Comparison of ENCODE assay signal across 32 mouse cellular contexts in genomic region chr10:79578891-79579290, GRCm38 (mm10). TPM values are rescaled to one million over a fixed set of nuclear protein-coding genes. Genes with fewer than 3 reads are reported as not detected.
DNase-seq lines count a peak whose midpoint lies in the region; ATAC-seq and TF ChIP-seq lines count a peak whose summit lies in the region.
"Had no signal": no experiment of that assay in that cellular context is flagged by ENCODE, and none has a peak within 500 bp of the region (broad histone marks: within the 10 kb centered on the region; RNA-seq: fewer than 3 reads in every experiment).

No protein-coding gene starts in this region.

- DNase-seq in embryonic facial prominence, embryonic 14.5 days (ENCODE audit: low spot score), result no peak
- DNase-seq in embryonic facial prominence, embryonic 10.5 days (ENCODE audit: low spot score), result no peak
- peak; percentile 69 for DNase-seq in heart, embryonic 10.5 days (ENCODE audit: low spot score)
- no peak for DNase-seq in heart, postnatal 36 days
- peak; percentile 10 for DNase-seq in liver, postnatal 0 days
- no peak for DNase-seq in liver
- DNase-seq in urinary bladder, adult 2 months (ENCODE audit: low spot score), result peak; percentile 12
- DNase-seq in urinary bladder, adult 18-20 months (ENCODE audit: low spot score in 2 of 2), result no peak
- DNase-seq: adrenal gland, adult 8-10 months; adrenal gland, postnatal 25 days; cerebellum, adult 11-12 months; cerebellum, adult 8-10 months; cerebellum, postnatal 10 days; cerebellum, postnatal 36 days; embryo, embryonic 11 days; gastrocnemius, postnatal 10 days; gastrocnemius, postnatal 36 days; heart, postnatal 14 days had no signal

- no peak overlapping the region for H3K9ac ChIP-seq in embryonic facial prominence, embryonic 14.5 days (ENCODE audit: low read depth, low read length)
- H3K9ac ChIP-seq in liver, postnatal 0 days (replicated peaks), result no peak overlapping the region
- H3K9ac ChIP-seq: embryonic facial prominence, embryonic 15.5 days; forebrain, embryonic 12.5 days; forebrain, embryonic 15.5 days; heart, embryonic 13.5 days; hindbrain, embryonic 15.5 days; intestine, embryonic 15.5 days had no signal

- H3K4me2 ChIP-seq in embryonic facial prominence, embryonic 14.5 days (ENCODE audit: low read depth, low read length), result no peak overlapping the region
- H3K4me2 ChIP-seq in liver, postnatal 0 days (ENCODE audit: low read depth, low read length), result no peak overlapping the region
- H3K4me2 ChIP-seq: embryonic facial prominence, embryonic 15.5 days; forebrain, embryonic 12.5 days; forebrain, embryonic 15.5 days; heart, embryonic 13.5 days; hindbrain, embryonic 15.5 days; intestine, embryonic 15.5 days had no signal

- H3K36me3 ChIP-seq in embryonic facial prominence, embryonic 14.5 days (ENCODE audit: control insufficient read depth, insufficient read depth, low read length), result no peaks in the 10 kb centered on the region
- H3K36me3 ChIP-seq in embryonic facial prominence, embryonic 10.5 days (replicated peaks), result no peaks in the 10 kb centered on the region
- no peaks in the 10 kb centered on the region for H3K36me3 ChIP-seq in heart, embryonic 10.5 days
- no peaks in the 10 kb centered on the region for H3K36me3 ChIP-seq in liver, postnatal 0 days (replicated peaks; ENCODE audit: insufficient read depth, low read length)
- H3K36me3 ChIP-seq: embryonic facial prominence, embryonic 15.5 days; forebrain, embryonic 12.5 days; forebrain, embryonic 15.5 days; heart, embryonic 13.5 days; hindbrain, embryonic 15.5 days; intestine, embryonic 15.5 days had no signal

- no peaks in the 10 kb centered on the region for H3K4me1 ChIP-seq in embryonic facial prominence, embryonic 14.5 days (ENCODE audit: control insufficient read depth, insufficient read depth, low read length)
- peaks cover 12% of the 10 kb centered on the region for H3K4me1 ChIP-seq in embryonic facial prominence, embryonic 10.5 days
- H3K4me1 ChIP-seq in heart, embryonic 10.5 days, result no peaks in the 10 kb centered on the region
- no peaks in the 10 kb centered on the region for H3K4me1 ChIP-seq in liver, postnatal 0 days (ENCODE audit: insufficient read depth)
- H3K4me1 ChIP-seq: embryonic facial prominence, embryonic 15.5 days; forebrain, embryonic 12.5 days; forebrain, embryonic 15.5 days; heart, embryonic 13.5 days; hindbrain, embryonic 15.5 days; intestine, embryonic 15.5 days had no signal

- ATAC-seq in embryonic facial prominence, embryonic 14.5 days (ENCODE audit: low read depth), result peak; percentile 15; the same call in 1 of the 2 replicates
- ATAC-seq in liver, postnatal 0 days, result no peak
- ATAC-seq: activated CD4-positive, CD25-positive, alpha-beta regulatory T cell, adult 4 months; forebrain, embryonic 15.5 days; intestine, embryonic 15.5 days had no signal

- no peaks in the 10 kb centered on the region for H3K9me3 ChIP-seq in embryonic facial prominence, embryonic 14.5 days (ENCODE audit: control insufficient read depth, low read length)
- H3K9me3 ChIP-seq in embryonic facial prominence, embryonic 10.5 days, result no peaks in the 10 kb centered on the region
- no peaks in the 10 kb centered on the region for H3K9me3 ChIP-seq in heart, embryonic 10.5 days
- H3K9me3 ChIP-seq in liver, postnatal 0 days (ENCODE audit: low read length), result no peaks in the 10 kb centered on the region
- H3K9me3 ChIP-seq: embryonic facial prominence, embryonic 15.5 days; forebrain, embryonic 12.5 days; forebrain, embryonic 15.5 days; heart, embryonic 13.5 days; hindbrain, embryonic 15.5 days; intestine, embryonic 15.5 days had no signal

- H3K4me3 ChIP-seq in embryonic facial prominence, embryonic 14.5 days (ENCODE audit: low read depth, low read length), result no peak overlapping the region
- no peak overlapping the region for H3K4me3 ChIP-seq in embryonic facial prominence, embryonic 10.5 days
- H3K4me3 ChIP-seq in heart, embryonic 10.5 days, result no peak overlapping the region
- H3K4me3 ChIP-seq in liver, postnatal 0 days (ENCODE audit: low read depth, low read length), result no peak overlapping the region
- H3K4me3 ChIP-seq: embryonic facial prominence, embryonic 15.5 days; forebrain, embryonic 12.5 days; forebrain, embryonic 15.5 days; heart, embryonic 13.5 days; hindbrain, embryonic 15.5 days; intestine, embryonic 15.5 days had no signal

- H3K27ac ChIP-seq in embryonic facial prominence, embryonic 14.5 days (replicated peaks; ENCODE audit: low read depth, low read length), result no peak overlapping the region
- no peak overlapping the region for H3K27ac ChIP-seq in embryonic facial prominence, embryonic 10.5 days (replicated peaks)
- no peak overlapping the region for H3K27ac ChIP-seq in heart, embryonic 10.5 days
- H3K27ac ChIP-seq in liver, postnatal 0 days (ENCODE audit: low read depth), result no peak overlapping the region
- H3K27ac ChIP-seq: embryonic facial prominence, embryonic 15.5 days; forebrain, embryonic 12.5 days; forebrain, embryonic 15.5 days; heart, embryonic 13.5 days; hindbrain, embryonic 15.5 days; intestine, embryonic 15.5 days had no signal

- 67% methylated on average over 7 of the region's 7 CpGs for WGBS in embryonic facial prominence, embryonic 14.5 days
- 79% methylated on average over 7 of the region's 7 CpGs for WGBS in embryonic facial prominence, embryonic 10.5 days
- 78% methylated on average over 7 of the region's 7 CpGs for WGBS in heart, embryonic 10.5 days
- 69% methylated on average over 7 of the region's 7 CpGs for WGBS in liver, postnatal 0 days (ENCODE audit: insufficient replicate concordance)

- H3K27me3 ChIP-seq in embryonic facial prominence, embryonic 14.5 days (replicated peaks; ENCODE audit: control insufficient read depth, insufficient read depth, low read length), result no peaks in the 10 kb centered on the region
- H3K27me3 ChIP-seq in embryonic facial prominence, embryonic 10.5 days (replicated peaks; ENCODE audit: low read depth, poor library complexity, severe bottlenecking), result 0 out of 2 replicates have a peak, but pooled peaks cover 6% of the 10 kb centered on the region
- peaks cover 20% of the 10 kb centered on the region for H3K27me3 ChIP-seq in heart, embryonic 10.5 days (ENCODE audit: insufficient read depth, poor library complexity, severe bottlenecking)
- H3K27me3 ChIP-seq in liver, postnatal 0 days (ENCODE audit: insufficient read depth, low read length), result no peaks in the 10 kb centered on the region
- H3K27me3 ChIP-seq: embryonic facial prominence, embryonic 15.5 days; forebrain, embryonic 15.5 days; hindbrain, embryonic 15.5 days; intestine, embryonic 15.5 days had no signal

- no peak for TF ChIP-seq CTCF in liver, postnatal 0 days (IDR thresholded peaks at IDR 0.05; ENCODE audit: low read depth)

- intact Hi-C loops in heart, postnatal 36 days (cut with DNase I), result no loop called here

- no peak for TF ChIP-seq EP300 in liver, postnatal 0 days (IDR thresholded peaks at IDR 0.05; ENCODE audit: low read depth)

RNA-seq across cellular contexts. Expression of gene Theg, which starts 8.2 kb away (rescaled TPM):
- not detected in 2 replicates for polyA plus RNA-seq in embryonic facial prominence, embryonic 14.5 days (2014; fragmentation: Nextera tagmentation; extraction: Ambion mirVana)
- polyA plus RNA-seq in embryonic facial prominence, embryonic 10.5 days (2016; fragmentation: Nextera tagmentation; extraction: Ambion mirVana), result not detected in 2 replicates
- polyA plus RNA-seq in heart, embryonic 10.5 days (2016; fragmentation: Nextera tagmentation; extraction: Ambion mirVana), result not detected in 2 replicates
- not detected for total RNA-seq in heart, postnatal 36 days (2021)
- polyA plus RNA-seq in liver, postnatal 0 days (2015; fragmentation: Nextera tagmentation; extraction: Ambion mirVana), result not detected in 2 replicates
- not detected in 2 replicates for polyA plus RNA-seq in urinary bladder, adult 2 months (2012; rRNA removed)
- total RNA-seq: adrenal gland, adult 8-10 months; adrenal gland, postnatal 25 days; ES-E14; gastrocnemius, adult 18-20 months; gastrocnemius, postnatal 10 days; gastrocnemius, postnatal 36 days; granulocyte monocyte progenitor cell, adult 5-6 weeks; heart, postnatal 14 days; hematopoietic stem cell, adult 5-6 weeks had no signal
- polyA plus RNA-seq: activated CD4-positive, CD25-positive, alpha-beta regulatory T cell, adult 4 months; brain, embryonic 14.5 days; embryonic facial prominence, embryonic 11.5 days; embryonic facial prominence, embryonic 15.5 days; forebrain, embryonic 12.5 days; forebrain, embryonic 15.5 days; heart, embryonic 13.5 days; heart, embryonic 16.5 days; hindbrain, embryonic 15.5 days; intestine, embryonic 15.5 days had no signal

RNA-seq across cellular contexts. Expression of gene Mier2, which starts 23.9 kb away (rescaled TPM):
- 44.6 and 50.9 TPM in 2 replicates for polyA plus RNA-seq in embryonic facial prominence, embryonic 14.5 days (2014; fragmentation: Nextera tagmentation; extraction: Ambion mirVana)
- polyA plus RNA-seq in embryonic facial prominence, embryonic 10.5 days (2016; fragmentation: Nextera tagmentation; extraction: Ambion mirVana), result 76.4 and 77.3 TPM in 2 replicates
- polyA plus RNA-seq in heart, embryonic 10.5 days (2016; fragmentation: Nextera tagmentation; extraction: Ambion mirVana), result 46.6 and 53.9 TPM in 2 replicates
- 10 to 100 TPM; 11.1 to 12.7 TPM for total RNA-seq in heart, postnatal 36 days (2021)
- polyA plus RNA-seq in liver, postnatal 0 days (2015; fragmentation: Nextera tagmentation; extraction: Ambion mirVana), result 8.6 and 9.0 TPM in 2 replicates
- 54.3 and 59.5 TPM in 2 replicates for polyA plus RNA-seq in urinary bladder, adult 2 months (2012; rRNA removed)

RNA-seq across cellular contexts. Expression of gene C2cd4c, which starts 34.9 kb away (rescaled TPM):
- polyA plus RNA-seq in embryonic facial prominence, embryonic 14.5 days (2014; fragmentation: Nextera tagmentation; extraction: Ambion mirVana), result 0.09 TPM in 1 of 2 replicates, not detected in the other
- 0.03 TPM in 1 of 2 replicates, not detected in the other for polyA plus RNA-seq in embryonic facial prominence, embryonic 10.5 days (2016; fragmentation: Nextera tagmentation; extraction: Ambion mirVana)
- polyA plus RNA-seq in heart, embryonic 10.5 days (2016; fragmentation: Nextera tagmentation; extraction: Ambion mirVana), result not detected in 2 replicates
- total RNA-seq in heart, postnatal 36 days (2021), result under 1 TPM in 1 of 2 experiments, not detected in 1; 0.08 TPM
- polyA plus RNA-seq in liver, postnatal 0 days (2015; fragmentation: Nextera tagmentation; extraction: Ambion mirVana), result not detected in 2 replicates
- polyA plus RNA-seq in urinary bladder, adult 2 months (2012; rRNA removed), result 0.04 and 0.06 TPM in 2 replicates
- total RNA-seq: granulocyte monocyte progenitor cell, adult 5-6 weeks; heart, postnatal 14 days had no signal
- polyA plus RNA-seq: activated CD4-positive, CD25-positive, alpha-beta regulatory T cell, adult 4 months; embryonic facial prominence, embryonic 15.5 days; forebrain, embryonic 12.5 days; heart, embryonic 13.5 days; heart, embryonic 16.5 days had no signal

RNA-seq across cellular contexts. Expression of gene Plpp2, which starts 45.3 kb away (rescaled TPM):
- 18.1 and 19.9 TPM in 2 replicates for polyA plus RNA-seq in embryonic facial prominence, embryonic 14.5 days (2014; fragmentation: Nextera tagmentation; extraction: Ambion mirVana)
- polyA plus RNA-seq in embryonic facial prominence, embryonic 10.5 days (2016; fragmentation: Nextera tagmentation; extraction: Ambion mirVana), result 28.4 and 29.2 TPM in 2 replicates
- polyA plus RNA-seq in heart, embryonic 10.5 days (2016; fragmentation: Nextera tagmentation; extraction: Ambion mirVana), result 16.8 and 24.1 TPM in 2 replicates
- total RNA-seq in heart, postnatal 36 days (2021), result 1 to 10 TPM; 2.2 to 2.7 TPM
- 32.7 and 38.8 TPM in 2 replicates for polyA plus RNA-seq in liver, postnatal 0 days (2015; fragmentation: Nextera tagmentation; extraction: Ambion mirVana)
- polyA plus RNA-seq in urinary bladder, adult 2 months (2012; rRNA removed), result 21.5 and 29.1 TPM in 2 replicates

RNA-seq across cellular contexts. Expression of gene Shc2, which starts 58.8 kb away (rescaled TPM):
- polyA plus RNA-seq in embryonic facial prominence, embryonic 14.5 days (2014; fragmentation: Nextera tagmentation; extraction: Ambion mirVana), result 11.3 and 11.4 TPM in 2 replicates
- polyA plus RNA-seq in embryonic facial prominence, embryonic 10.5 days (2016; fragmentation: Nextera tagmentation; extraction: Ambion mirVana), result 20.0 and 21.5 TPM in 2 replicates
- polyA plus RNA-seq in heart, embryonic 10.5 days (2016; fragmentation: Nextera tagmentation; extraction: Ambion mirVana), result 2.7 and 6.3 TPM in 2 replicates
- total RNA-seq in heart, postnatal 36 days (2021), result 1 to 10 TPM; 1.9 to 2.5 TPM
- polyA plus RNA-seq in liver, postnatal 0 days (2015; fragmentation: Nextera tagmentation; extraction: Ambion mirVana), result 0.05 and 0.07 TPM in 2 replicates
- 7.4 and 7.6 TPM in 2 replicates for polyA plus RNA-seq in urinary bladder, adult 2 months (2012; rRNA removed)
- total RNA-seq: granulocyte monocyte progenitor cell, adult 5-6 weeks; hematopoietic stem cell, adult 5-6 weeks had no signal
- polyA plus RNA-seq: activated CD4-positive, CD25-positive, alpha-beta regulatory T cell, adult 4 months had no signal

Comparison
In these comparisons a context has a peak if more than half of its experiments do, and no peak if none do; other contexts are left out.
1. DNase-seq: peak in heart, embryonic 10.5 days (single experiment), liver, postnatal 0 days (single experiment) and urinary bladder, adult 2 months (single experiment); none in embryonic facial prominence, embryonic 14.5 days (single experiment), embryonic facial prominence, embryonic 10.5 days (single experiment), heart, postnatal 36 days (0 of 2), liver (single experiment) and urinary bladder, adult 18-20 months (0 of 2).